Mouse (Mus musculus) CH12.LX (cell line): ENCODE measurements around the gene Hrh3. TPM values are rescaled to one million over a fixed set of nuclear protein-coding genes. Genes with fewer than 3 reads are reported as not detected.

Source experiments
- DNase-seq: peaks from one replicate; pipeline ENCODE4 v3.0.0-alpha.2; 2013; ENCODE audit errors: extremely low read depth
- H3K27ac ChIP-seq: 2 replicates; pipeline ENCODE4 v1.5.1; 2012; ENCODE audit warnings: low read depth, mild to moderate bottlenecking, control low read depth, moderate library complexity; ENCODE audit not compliant: insufficient read depth
- H3K27me3 ChIP-seq: replicated peaks from 2 replicates; pipeline ENCODE3; 2012; ENCODE audit warnings: inconsistent platforms
- H3K36me3 ChIP-seq, 2 experiments: replicated peaks in 1 of 2; 2 replicates each; pipeline versions ENCODE3 to v1.6.1; 2012; ENCODE audit warnings: inconsistent platforms in 1 of 2, low read length in 1 of 2, mild to moderate bottlenecking in 1 of 2, mixed read lengths in 1 of 2, moderate library complexity in 1 of 2; ENCODE audit not compliant: control insufficient read depth in 1 of 2, insufficient read depth in 1 of 2
- H3K4me1 ChIP-seq, 2 experiments: 2 replicates each; pipeline ENCODE4 v1.6.1; 2012; ENCODE audit warnings: inconsistent platforms in 1 of 2, moderate library complexity in 1 of 2; ENCODE audit not compliant: insufficient read depth in 2 of 2, control insufficient read depth in 1 of 2
- H3K4me2 ChIP-seq: 2 replicates; pipeline ENCODE4 v1.6.1; 2012; ENCODE audit warnings: low read depth, mild to moderate bottlenecking, control low read depth; ENCODE audit not compliant: poor library complexity, insufficient read depth, severe bottlenecking
- H3K4me3 ChIP-seq, 3 experiments: fragments of 150-350 bp in 1 of 3; sonication (generic) in 1 of 3; replicated peaks in 1 of 3; 2 replicates each; pipeline versions ENCODE3 to v1.5.1; 2011 to 2012; ENCODE audit warnings: low read depth in 2 of 3, low read length in 2 of 3, mild to moderate bottlenecking in 2 of 3, moderate library complexity in 2 of 3, control low read depth in 1 of 3, improper control_type of control experiment in 1 of 3, inconsistent platforms in 1 of 3, mixed read lengths in 1 of 3; ENCODE audit not compliant: poor library complexity in 1 of 3
- H3K79me2 ChIP-seq: replicated peaks from 2 replicates; pipeline ENCODE4 v1.6.1; 2012; ENCODE audit warnings: mild to moderate bottlenecking, moderate library complexity; ENCODE audit not compliant: control insufficient read depth, poor library complexity, insufficient read depth, severe bottlenecking; ENCODE audit errors: extremely low read depth
- H3K9ac ChIP-seq: 2 replicates; pipeline ENCODE4 v1.6.1; 2012; ENCODE audit warnings: low read depth, mild to moderate bottlenecking, control low read depth, moderate library complexity; ENCODE audit not compliant: insufficient read depth
- H3K9me3 ChIP-seq: replicated peaks from 2 replicates; pipeline ENCODE3; 2012; ENCODE audit warnings: low read length, inconsistent platforms, mixed read lengths
- BHLHE40 ChIP-seq: IDR thresholded peaks from 2 replicates; pipeline ENCODE4 v1.6.1; 2011; ENCODE audit warnings: mild to moderate bottlenecking, low read depth, low read length, improper control_type of control experiment
- CHD2 ChIP-seq: IDR thresholded peaks from 2 replicates; pipeline ENCODE4 v1.6.1; 2011; ENCODE audit warnings: low read length, improper control_type of control experiment
- ETS1 ChIP-seq: conservative IDR thresholded peaks from 2 replicates; pipeline ENCODE4 v1.6.1; 2012; ENCODE audit warnings: low read depth, mild to moderate bottlenecking, inconsistent platforms, low read length, improper control_type of control experiment, moderate library complexity
- HCFC1 ChIP-seq: IDR thresholded peaks from 2 replicates; pipeline ENCODE4 v1.6.1; 2012; ENCODE audit warnings: low read depth, mild to moderate bottlenecking, inconsistent platforms, low read length, improper control_type of control experiment
- IRF4 ChIP-seq: IDR thresholded peaks from 2 replicates; pipeline ENCODE4 v1.6.1; 2014; ENCODE audit warnings: low read depth, mild to moderate bottlenecking, inconsistent platforms, low read length, improper control_type of control experiment
- JUN ChIP-seq: IDR thresholded peaks from 2 replicates; pipeline ENCODE4 v1.6.1; 2011; ENCODE audit warnings: low read depth, mild to moderate bottlenecking, low read length, improper control_type of control experiment, moderate library complexity; ENCODE audit not compliant: insufficient read depth
- JUND ChIP-seq: conservative IDR thresholded peaks from 2 replicates; pipeline ENCODE4 v1.6.1; 2011; ENCODE audit warnings: low read depth, low read length, improper control_type of control experiment
- KAT2A ChIP-seq: IDR thresholded peaks from 2 replicates; pipeline ENCODE4 v1.6.1; 2012; ENCODE audit warnings: low read length, improper control_type of control experiment, inconsistent platforms; ENCODE audit not compliant: insufficient replicate concordance
- MAFK ChIP-seq: IDR thresholded peaks from 2 replicates; pipeline ENCODE4 v1.6.1; 2011; ENCODE audit warnings: low read length, improper control_type of control experiment; ENCODE audit not compliant: insufficient replicate concordance
- MAX ChIP-seq: IDR thresholded peaks from 2 replicates; pipeline ENCODE4 v1.6.1; 2011; ENCODE audit warnings: low read length, improper control_type of control experiment
- MAZ ChIP-seq: IDR thresholded peaks from 2 replicates; pipeline ENCODE4 v1.6.1; 2012; ENCODE audit warnings: low read depth, mild to moderate bottlenecking, inconsistent platforms, low read length, improper control_type of control experiment, moderate library complexity
- MEF2A ChIP-seq: IDR thresholded peaks from 2 replicates; pipeline ENCODE4 v1.6.1; 2014; ENCODE audit warnings: low read depth, mild to moderate bottlenecking, inconsistent platforms, low read length, improper control_type of control experiment, borderline replicate concordance
- MXI1 ChIP-seq: IDR thresholded peaks from 2 replicates; pipeline ENCODE4 v1.6.1; 2011; ENCODE audit warnings: mild to moderate bottlenecking, low read depth, low read length, improper control_type of control experiment
- MYC ChIP-seq: IDR thresholded peaks from 2 replicates; pipeline ENCODE4 v1.6.1; 2011; ENCODE audit warnings: low read depth, mild to moderate bottlenecking, improper control_type of control experiment, low read length
- NELFE ChIP-seq: IDR thresholded peaks from 2 replicates; pipeline ENCODE4 v1.6.1; 2011; ENCODE audit warnings: low read depth, low read length, improper control_type of control experiment
- NRF1 ChIP-seq: IDR thresholded peaks from 2 replicates; pipeline ENCODE4 v1.6.1; 2014; ENCODE audit warnings: low read depth, mild to moderate bottlenecking, inconsistent platforms, low read length, improper control_type of control experiment, moderate library complexity
- POLR2A ChIP-seq: IDR thresholded peaks from 2 replicates; pipeline ENCODE4 v1.6.1; 2011; ENCODE audit warnings: low read depth, mild to moderate bottlenecking, improper control_type of control experiment, low read length
- RAD21 ChIP-seq: IDR thresholded peaks from 2 replicates; pipeline ENCODE4 v1.6.1; 2011; ENCODE audit warnings: low read depth, mild to moderate bottlenecking, low read length, improper control_type of control experiment, moderate library complexity
- RCOR1 ChIP-seq: conservative IDR thresholded peaks from 2 replicates; pipeline ENCODE4 v1.6.1; 2012; ENCODE audit warnings: low read depth, mild to moderate bottlenecking, inconsistent platforms, low read length, improper control_type of control experiment
- SIN3A ChIP-seq: IDR thresholded peaks from 2 replicates; pipeline ENCODE4 v1.6.1; 2012; ENCODE audit warnings: low read length, improper control_type of control experiment, inconsistent platforms
- SMC3 ChIP-seq: IDR thresholded peaks from 2 replicates; pipeline ENCODE4 v1.6.1; 2011; ENCODE audit warnings: low read depth, low read length, improper control_type of control experiment
- TBP ChIP-seq: conservative IDR thresholded peaks from 2 replicates; pipeline ENCODE4 v1.6.1; 2011; ENCODE audit warnings: low read depth, low read length, improper control_type of control experiment
- UBTF ChIP-seq: IDR thresholded peaks from 2 replicates; pipeline ENCODE4 v1.6.1; 2012; ENCODE audit warnings: low read depth, mild to moderate bottlenecking, inconsistent platforms, low read length, improper control_type of control experiment, moderate library complexity
- USF1 ChIP-seq: IDR thresholded peaks from 2 replicates; pipeline ENCODE4 v1.6.1; 2014; ENCODE audit warnings: low read depth, mild to moderate bottlenecking, inconsistent platforms, low read length, improper control_type of control experiment
- ZC3H11A ChIP-seq: IDR thresholded peaks from 2 replicates; pipeline ENCODE4 v1.6.1; 2012; ENCODE audit warnings: low read depth, mild to moderate bottlenecking, inconsistent platforms, low read length, improper control_type of control experiment
- ZKSCAN1 ChIP-seq: IDR thresholded peaks from 2 replicates; pipeline ENCODE4 v1.6.1; 2012; ENCODE audit warnings: low read depth, inconsistent platforms, low read length, improper control_type of control experiment, borderline replicate concordance
- ZMIZ1 ChIP-seq: IDR thresholded peaks from 2 replicates; pipeline ENCODE4 v1.6.1; 2012; ENCODE audit warnings: low read depth, mild to moderate bottlenecking, inconsistent platforms, low read length, improper control_type of control experiment
- ZNF384 ChIP-seq: IDR thresholded peaks from 2 replicates; pipeline ENCODE4 v1.6.1; 2012; ENCODE audit warnings: low read depth, low read length, improper control_type of control experiment, inconsistent platforms
- dilution Hi-C: fragments of 300-500 bp; cut with MboI; formaldehyde crosslinking; loops from 2 replicates; pipeline ENCODE4 v1.14.3; 2020; ENCODE audit warnings: low sequenced_read_pairs; ENCODE audit not compliant: extremely low pct_unique_long_range_greater_than_20kb, extremely low pct_ligation_motif_present
- in situ Hi-C: fragments of 300-500 bp; cut with MboI; formaldehyde crosslinking; loops from 3 replicates; pipeline ENCODE4 v1.14.3; 2019; ENCODE audit warnings: low sequenced_read_pairs, low pct_ligation_motif_present, low pct_unique_long_range_greater_than_20kb, mixed read lengths
- polyA plus RNA-seq: library from polyadenylated mRNA; unstranded; fragments of >175 nt; gene quantifications from 2 replicates; pipeline ENCODE4 v1.2.1, GENCODE M21; 2012; ENCODE audit warnings: low read depth; ENCODE audit not compliant: insufficient read length
- total RNA-seq, 2 experiments: library from RNA; depleted of rRNA; stranded (reverse); fragments of 300-350 nt in 1 of 2; fragments of >200 nt in 1 of 2; gene quantifications; 2 replicates each; pipeline ENCODE4 v1.2.3; 2012 to 2014

Gene Hrh3
- total and polyA plus RNA-seq, 3 experiments: not detected

GRCm38 (mm10) chr2:180119439-180120291, 15.4 kb upstream of the Hrh3 start:
- H3K36me3 ChIP-seq: peaks cover 3 to 12% of the 10 kb centered on the region in 2 experiments
- H3K4me3 ChIP-seq: peak overlapping the region; percentile 69 to 94 (median 93)
- H3K4me2 ChIP-seq: peak overlapping the region; percentile 91
- H3K9me3 ChIP-seq: no peaks in the 10 kb centered on the region
- DNase-seq: peak; percentile 19
- H3K9ac ChIP-seq: peak overlapping the region; percentile 75
- dilution Hi-C loops (no loop called here), in situ Hi-C loops (no loop called here)
- H3K4me1 ChIP-seq: peaks cover 14 to 28% of the 10 kb centered on the region in 2 experiments
- H3K79me2 ChIP-seq: peaks cover 3% of the 10 kb centered on the region
- peak overlapping the region; percentile 5; the same call in 1 of the 2 replicates for H3K27ac ChIP-seq
- peaks cover 36% of the 10 kb centered on the region for H3K27me3 ChIP-seq
- TF ChIP-seq USF1 (no peak), MEF2A (no peak), HCFC1 (no peak), ZNF384 (no peak), ETS1 (no peak), IRF4 (no peak), BHLHE40 (no peak), SMC3 (no peak), POLR2A (no peak), ZKSCAN1 (no peak), ZMIZ1 (no peak), RAD21 (no peak), ZC3H11A (no peak), KAT2A (no peak), NELFE (no peak), SIN3A (no peak), RCOR1 (no peak)
- TF ChIP-seq, all 38 proteins: peak for 0

DNA sequence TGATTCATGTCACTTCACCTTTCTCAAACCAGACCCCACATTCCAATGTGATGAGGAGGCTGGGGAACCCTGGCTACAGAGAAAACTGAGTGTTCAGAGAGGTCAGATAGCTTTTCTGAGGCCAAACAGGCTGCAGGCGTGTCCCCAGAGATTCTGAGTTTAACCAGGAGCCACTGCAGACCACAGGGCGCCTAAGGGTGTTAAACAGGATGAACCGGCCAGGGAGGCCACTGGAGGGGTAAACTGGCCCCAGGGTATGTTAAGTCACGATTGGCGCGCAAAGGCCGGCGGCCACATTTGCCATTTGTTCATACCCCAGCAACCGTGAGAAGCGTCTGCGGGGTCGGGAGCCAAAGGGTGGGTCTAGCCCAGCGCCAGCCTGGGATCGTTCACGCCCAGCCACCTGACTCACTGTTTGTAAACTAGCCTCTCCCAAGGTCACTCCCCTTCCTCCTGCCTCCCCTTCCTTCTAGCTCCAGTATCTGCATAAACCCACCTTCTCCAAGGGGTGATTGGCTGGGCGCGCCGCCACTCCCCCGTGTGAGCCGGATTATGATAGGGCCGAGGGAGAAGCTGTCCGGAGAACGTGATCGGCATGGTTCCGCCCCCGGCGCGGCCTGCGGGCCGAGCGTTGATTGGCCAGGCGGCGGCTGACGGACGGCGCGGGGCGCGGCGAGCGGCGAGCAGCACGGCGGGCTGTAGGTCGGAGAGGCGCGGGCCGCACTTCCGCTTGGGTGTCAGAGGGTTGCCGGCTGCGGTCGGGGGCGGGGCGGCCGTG, 14.6 kb upstream of the Hrh3 start, which contains the start of gene Osbpl2:
Gene Osbpl2, plus strand, starts transcription at position 646 of the 778 bp plus-strand sequence.
- Histone ChIP-seq H3K9ac (peak within 1 kb of the TSS; percentile 75), H3K4me1 (peaks cover 14 to 28% of the 10 kb centered on the region in 2 experiments), H3K36me3 (peaks cover 3 to 10% of the 10 kb centered on the region in 2 experiments), H3K27ac (peak within 1 kb of the TSS; percentile 5; the same call in 1 of the 2 replicates), H3K79me2 (no peaks in the 10 kb centered on the region; the same call in 1 of the 2 replicates), H3K27me3 (peaks cover 44% of the 10 kb centered on the region), H3K9me3 (no peaks in the 10 kb centered on the region), H3K4me3 (peak within 1 kb of the TSS; percentile 69 to 94 (median 93)), H3K4me2 (peak within 1 kb of the TSS; percentile 91)
- dilution Hi-C loops (no loop called here), in situ Hi-C loops (no loop called here)
- peak; percentile 98 for DNase-seq
- TF ChIP-seq MAFK (no peak), MXI1 (peak; percentile 78), MYC (no peak), KAT2A (0 out of 2 replicates have a peak, but pooled peaks have one; percentile 45), MAZ (no peak), JUND (no peak), SIN3A (peak; percentile 97), NRF1 (peak; percentile 53; the same call in 1 of the 2 replicates), ZKSCAN1 (no peak), BHLHE40 (peak; percentile 93), UBTF (0 out of 2 replicates have a peak, but pooled peaks have one; percentile 54), JUN (no peak), CHD2 (peak; percentile 86), ETS1 (no peak), MAX (peak; percentile 88), MEF2A (no peak), NELFE (no peak), TBP (no peak)
